Mouse (Mus musculus) adrenal gland, adult 10 weeks (tissue): ENCODE measurements around the gene H13. TPM values are rescaled to one million over a fixed set of nuclear protein-coding genes. Genes with fewer than 3 reads are reported as not detected.

Experiments used
- polyA plus RNA-seq: library from polyadenylated mRNA; stranded (reverse); fragments of 350-450 nt; fragmentation: Illumina TruSeq; extraction: RNeasy Lipid Tissue Mini Kit (QIAGEN cat#74804); gene quantifications from one replicate; pipeline ENCODE4 v1.2.3, GENCODE M21; 2014; ENCODE audit warnings: low read depth, low replicate concordance

The H13 gene
- 56.0 TPM for polyA plus RNA-seq

GRCm38 (mm10) chr2:152669256-152669638 is at the start of gene H13:
H13 (plus strand) TSS chr2:152669461.

GRCm38 (mm10) chr2:152622953-152623352 is 46.3 kb upstream of the H13 start, which contains the start of gene Defb25:
Defb25 (minus strand) TSS chr2:152623053.

GRCm38 (mm10) chr2:152626774-152627591 is 42.3 kb upstream of the H13 start, which contains the start of gene Rem1:
Rem1 (plus strand) TSS chr2:152626951.

GRCm38 (mm10) chr2:152686806-152687267 is 17.6 kb downstream of the H13 start, which contains the start of gene Mcts2:
Mcts2 (plus strand) TSS chr2:152687035.

GRCm38 (mm10) chr2:152736090-152736601 is 66.9 kb downstream of the H13 start, which contains the start of gene Id1:
Id1 (plus strand) TSS chr2:152736251.

GRCm38 (mm10) chr2:152753944-152754711 is 84.9 kb downstream of the H13 start, which contains the start of gene Cox4i2:
Cox4i2 (plus strand) TSS chr2:152754173.

Other genes starting within 250 kb of the H13 start
- gene Defb23, start 204.8 kb upstream of the H13 start, polyA plus RNA-seq, result not detected
- gene Defb20, start 192.4 kb upstream of the H13 start, polyA plus RNA-seq, result 1.7 TPM
- not detected for gene Defb22, start 179.3 kb upstream of the H13 start, polyA plus RNA-seq
- gene Defb26, start 157.8 kb upstream of the H13 start, polyA plus RNA-seq, result not detected
- not detected for gene Defb28, start 151.2 kb upstream of the H13 start, polyA plus RNA-seq
- gene Defb29, start 129.4 kb upstream of the H13 start, polyA plus RNA-seq, result not detected
- gene Gm17416, start 100.1 kb upstream of the H13 start, polyA plus RNA-seq, result not detected
- not detected for gene Defb21, start 96.7 kb upstream of the H13 start, polyA plus RNA-seq
- not detected for gene Defb19, start 89.1 kb upstream of the H13 start, polyA plus RNA-seq
- gene Defb45, start 70.1 kb upstream of the H13 start, polyA plus RNA-seq, result not detected
- not detected for gene Defb36, start 65.1 kb upstream of the H13 start, polyA plus RNA-seq
- not detected for gene Defb25, start 46.4 kb upstream of the H13 start, polyA plus RNA-seq
- 2.4 TPM for gene Rem1, start 42.5 kb upstream of the H13 start, polyA plus RNA-seq
- gene Mcts2, start 17.6 kb downstream of the H13 start, polyA plus RNA-seq, result 38.9 TPM
- gene Id1, start 66.8 kb downstream of the H13 start, polyA plus RNA-seq, result 52.4 TPM
- gene Cox4i2, start 84.7 kb downstream of the H13 start, polyA plus RNA-seq, result not detected
- 22.3 TPM for gene Bcl2l1, start 162.3 kb downstream of the H13 start, polyA plus RNA-seq
- gene Tpx2, start 178.5 kb downstream of the H13 start, polyA plus RNA-seq, result 9.4 TPM
- gene Mylk2, start 241.9 kb downstream of the H13 start, polyA plus RNA-seq, result 0.35 TPM